In genomic region chr7:45923762-45924428, GRCm38 (mm10) we compare ENCODE assay signal across 8 mouse cellular contexts. TPM values are rescaled to one million over a fixed set of nuclear protein-coding genes. Genes with fewer than 3 reads are reported as not detected.
DNase-seq lines count a peak whose midpoint lies in the region; ATAC-seq lines count a peak whose summit lies in the region.

Ccdc114 (plus strand) TSS chr7:45924072.

- H3K4me2 ChIP-seq in forebrain, embryonic 16.5 days (ENCODE audit: low read length) = peak within 1 kb of the TSS; percentile 74

- peak within 1 kb of the TSS; percentile 54 for H3K4me3 ChIP-seq in forebrain, embryonic 16.5 days (replicated peaks; ENCODE audit: low read length)
- H3K4me3 ChIP-seq in hindbrain, embryonic 10.5 days = peak within 1 kb of the TSS; percentile 56

- 7% methylated on average over 24 of the region's 24 CpGs for WGBS in forebrain, embryonic 16.5 days
- WGBS in hindbrain, embryonic 10.5 days = 4% methylated on average over 24 of the region's 24 CpGs

- 0 out of 2 replicates have a peak, but pooled peaks cover 2% of the 10 kb centered on the region for H3K27me3 ChIP-seq in forebrain, embryonic 16.5 days (replicated peaks; ENCODE audit: control insufficient read depth, insufficient read depth, low read length)
- peaks cover 39% of the 10 kb centered on the region for H3K27me3 ChIP-seq in hindbrain, embryonic 10.5 days (ENCODE audit: insufficient read depth, poor library complexity, severe bottlenecking)

- H3K9me3 ChIP-seq in forebrain, embryonic 16.5 days (ENCODE audit: control insufficient read depth, low read length) = no peaks in the 10 kb centered on the region
- H3K9me3 ChIP-seq in hindbrain, embryonic 10.5 days = peaks cover 2% of the 10 kb centered on the region; the same call in 1 of the 2 replicates

- no peak for ATAC-seq in CD4-positive, CD25-positive, alpha-beta regulatory T cell, adult 4 months
- peak; percentile 6; the same call in 1 of the 2 replicates for ATAC-seq in forebrain, embryonic 16.5 days
- ATAC-seq in megakaryocyte-erythroid progenitor cell, adult 5-6 weeks (replicated peaks; ENCODE audit: low FRiP score, low TSS enrichment, poor library complexity, severe bottlenecking) = peak; percentile 54

- H3K9ac ChIP-seq in forebrain, embryonic 16.5 days (replicated peaks; ENCODE audit: low read depth, low read length) = peak within 1 kb of the TSS; percentile 56

- H3K27ac ChIP-seq in forebrain, embryonic 16.5 days (ENCODE audit: low read length) = peak within 1 kb of the TSS; percentile 86
- peak within 1 kb of the TSS; percentile 89 for H3K27ac ChIP-seq in hindbrain, embryonic 10.5 days

- H3K36me3 ChIP-seq in forebrain, embryonic 16.5 days (ENCODE audit: control insufficient read depth, insufficient read depth) = no peaks in the 10 kb centered on the region
- H3K36me3 ChIP-seq in hindbrain, embryonic 10.5 days = no peaks in the 10 kb centered on the region

- peak; percentile 55 for DNase-seq in CD4-positive, CD25-positive, alpha-beta regulatory T cell, adult 2 months (ENCODE audit: low read depth, low spot score)
- DNase-seq in c-Kit-positive CD71-negative TER-119-negative erythroid progenitor cells, embryonic 14.5 days (ENCODE audit: low read depth) = peak; percentile 52
- peak; percentile 71 for DNase-seq in hindbrain, embryonic 10.5 days (ENCODE audit: low spot score)
- peak; percentile 26 to 33 for DNase-seq in layer of hippocampus, postnatal 14 days (ENCODE audit: low spot score in 2 of 2)
- DNase-seq in spleen, adult 12 weeks (ENCODE audit: low spot score) = peak; percentile 34

- peaks cover 10% of the 10 kb centered on the region for H3K4me1 ChIP-seq in forebrain, embryonic 16.5 days (replicated peaks; ENCODE audit: control insufficient read depth, insufficient read depth, low read length)
- H3K4me1 ChIP-seq in hindbrain, embryonic 10.5 days (replicated peaks) = peaks cover 53% of the 10 kb centered on the region

RNA-seq across cellular contexts. Expression of gene Ccdc114, which starts in this region (rescaled TPM):
- 1 to 10 TPM; 2.9 to 3.7 TPM for polyA plus RNA-seq in CD4-positive, CD25-positive, alpha-beta regulatory T cell, adult 4 months (2017; shearing (Covaris generic))
- polyA plus RNA-seq in forebrain, embryonic 16.5 days (2015; fragmentation: Nextera tagmentation; extraction: Ambion mirVana) = 3.1 and 4.6 TPM in 2 replicates
- 6.5 and 7.7 TPM in 2 replicates for polyA plus RNA-seq in hindbrain, embryonic 10.5 days (2016; fragmentation: Nextera tagmentation; extraction: Ambion mirVana)
- total RNA-seq in layer of hippocampus, postnatal 14 days (2021) = 1 to 10 TPM; 2.1 to 6.2 TPM
- total RNA-seq in megakaryocyte-erythroid progenitor cell, adult 5-6 weeks (2014; fragmentation: Nextera tagmentation) = 2.3 and 5.3 TPM in 2 replicates
- total RNA-seq in megakaryocyte-erythroid progenitor cell, adult 5-6 weeks (2017) = 4.1 and 4.6 TPM in 2 replicates
